Comparison of ENCODE assay signal across 8 mouse cellular contexts in the genomic region with DNA sequence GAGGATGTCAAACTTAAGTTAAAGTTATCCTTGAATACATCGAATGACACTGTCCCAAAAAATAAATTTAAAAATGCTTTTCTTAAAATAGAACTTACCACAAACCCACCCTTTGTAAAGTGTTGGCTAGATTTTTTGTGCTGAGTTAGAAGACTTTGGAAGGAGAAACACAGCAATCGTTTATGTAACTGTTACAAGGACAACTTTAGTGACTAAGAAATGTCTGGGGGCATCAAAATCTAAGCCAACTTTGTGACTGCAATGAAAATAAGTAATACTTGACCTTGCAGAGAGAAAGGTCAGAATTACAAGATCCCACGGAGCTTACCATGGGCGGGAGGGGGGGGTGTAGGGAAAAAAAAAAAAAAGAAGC. TPM values are rescaled to one million over a fixed set of nuclear protein-coding genes. Genes with fewer than 3 reads are reported as not detected.
DNase-seq lines count a peak whose midpoint lies in the region; ATAC-seq and TF ChIP-seq lines count a peak whose summit lies in the region.

No protein-coding gene starts in this region.

- peak overlapping the region; percentile 94 for H3ac ChIP-seq in C2C12 (ENCODE audit: control insufficient read depth, insufficient read length, low read depth)

- peaks cover 15% of the 10 kb centered on the region for H3K4me1 ChIP-seq in heart, embryonic 11.5 days (ENCODE audit: control insufficient read depth, insufficient read depth, low read length)
- peaks cover 25% of the 10 kb centered on the region for H3K4me1 ChIP-seq in forebrain, embryonic 13.5 days
- peaks cover 8 to 21% of the 10 kb centered on the region in 2 experiments for H3K4me1 ChIP-seq in liver, embryonic 14.5 days (replicated peaks; ENCODE audit: control insufficient read depth in 2 of 2, insufficient read depth in 2 of 2, low read length in 1 of 2)

- no peak for TF ChIP-seq CTCF in C2C12 (IDR thresholded peaks at IDR 0.05; ENCODE audit: control insufficient read depth, insufficient read depth, insufficient read length)
- no peak for TF ChIP-seq CTCF in liver, embryonic 14.5 days (IDR thresholded peaks at IDR 0.05; ENCODE audit: low read depth)

- H3K4me3 ChIP-seq in heart, embryonic 11.5 days (ENCODE audit: low read depth, low read length), result peak overlapping the region; percentile 76
- H3K4me3 ChIP-seq in C2C12 (ENCODE audit: insufficient read depth, poor library complexity, severe bottlenecking), result peak overlapping the region; percentile 56
- peak overlapping the region; percentile 62 for H3K4me3 ChIP-seq in forebrain, embryonic 13.5 days
- peak overlapping the region; percentile 69 to 81 for H3K4me3 ChIP-seq in liver, embryonic 14.5 days (ENCODE audit: insufficient read depth in 1 of 2, low read depth in 2 of 2, low read length in 2 of 2)

- no peak for ATAC-seq in heart, embryonic 11.5 days (replicated peaks; ENCODE audit: insufficient number of reproducible peaks, low FRiP score, low TSS enrichment)
- ATAC-seq in forebrain, embryonic 13.5 days, result no peak
- no peak for ATAC-seq in liver, embryonic 14.5 days (ENCODE audit: insufficient read depth)

- peak overlapping the region; percentile 92 for H3K9ac ChIP-seq in heart, embryonic 11.5 days (ENCODE audit: low read depth, low read length)
- peak overlapping the region; percentile 84 for H3K9ac ChIP-seq in forebrain, embryonic 13.5 days
- H3K9ac ChIP-seq in liver, embryonic 14.5 days (replicated peaks), result peak overlapping the region; percentile 94

- peak overlapping the region; percentile 94 for H3K27ac ChIP-seq in heart, embryonic 11.5 days (ENCODE audit: low read depth, low read length)
- H3K27ac ChIP-seq in forebrain, embryonic 13.5 days, result 0 out of 2 replicates have a peak overlapping the region, but pooled peaks have one; percentile 52
- H3K27ac ChIP-seq in liver, embryonic 14.5 days, result no peak overlapping the region; the same call in 1 of the 2 replicates

- no peak for DNase-seq in heart, adult 8-10 months (ENCODE audit: low spot score)
- no peak for DNase-seq in liver, embryonic 14.5 days (ENCODE audit: low read depth in 3 of 3, low spot score in 3 of 3)
- no peak for DNase-seq in right cerebral cortex, postnatal 4 days
- DNase-seq in MN1 (ENCODE audit: low spot score), result no peak
- DNase-seq in thymus, postnatal 10 days (ENCODE audit: low spot score in 2 of 2), result no peak

- no peaks in the 10 kb centered on the region for H3K9me3 ChIP-seq in heart, embryonic 11.5 days (replicated peaks; ENCODE audit: control insufficient read depth, low read length)
- no peaks in the 10 kb centered on the region for H3K9me3 ChIP-seq in forebrain, embryonic 13.5 days (replicated peaks)
- no peaks in the 10 kb centered on the region for H3K9me3 ChIP-seq in liver, embryonic 14.5 days (ENCODE audit: control insufficient read depth, low read length)

- H3K27me3 ChIP-seq in heart, embryonic 11.5 days (ENCODE audit: control insufficient read depth, insufficient read depth, low read length), result no peaks in the 10 kb centered on the region
- no peaks in the 10 kb centered on the region for H3K27me3 ChIP-seq in C2C12 (ENCODE audit: control insufficient read depth, insufficient read depth, insufficient read length)
- H3K27me3 ChIP-seq in forebrain, embryonic 13.5 days, result peaks cover 8% of the 10 kb centered on the region; the same call in 1 of the 2 replicates
- H3K27me3 ChIP-seq in liver, embryonic 14.5 days (ENCODE audit: control insufficient read depth, insufficient read depth, low read length), result no peaks in the 10 kb centered on the region

- H3K79me2 ChIP-seq in C2C12 (ENCODE audit: control insufficient read depth, insufficient read depth), result peaks cover 26% of the 10 kb centered on the region

- WGBS in heart, embryonic 11.5 days (ENCODE audit: insufficient replicate concordance), result 25% methylated on average over 4 of the region's 4 CpGs
- WGBS in forebrain, embryonic 13.5 days, result 31% methylated on average over 4 of the region's 4 CpGs
- 11% methylated on average over 4 of the region's 4 CpGs for WGBS in liver, embryonic 14.5 days (ENCODE audit: insufficient replicate concordance)

- no peak for TF ChIP-seq EP300 in liver, embryonic 14.5 days (IDR thresholded peaks at IDR 0.05; ENCODE audit: low read depth)

- peak overlapping the region; percentile 70 for H3K4me2 ChIP-seq in heart, embryonic 11.5 days
- peak overlapping the region; percentile 74 for H3K4me2 ChIP-seq in forebrain, embryonic 13.5 days
- H3K4me2 ChIP-seq in liver, embryonic 14.5 days (ENCODE audit: low read depth), result peak overlapping the region; percentile 84

- H3K36me3 ChIP-seq in heart, embryonic 11.5 days (ENCODE audit: control insufficient read depth, insufficient read depth, low read length), result no peaks in the 10 kb centered on the region
- no peaks in the 10 kb centered on the region for H3K36me3 ChIP-seq in C2C12 (ENCODE audit: control insufficient read depth, insufficient read depth)
- no peaks in the 10 kb centered on the region for H3K36me3 ChIP-seq in forebrain, embryonic 13.5 days (ENCODE audit: poor library complexity, severe bottlenecking)
- H3K36me3 ChIP-seq in liver, embryonic 14.5 days (replicated peaks; ENCODE audit: control insufficient read depth, insufficient read depth, low read depth), result no peaks in the 10 kb centered on the region

- H3K79me3 ChIP-seq in C2C12 (ENCODE audit: low read depth), result no peaks in the 10 kb centered on the region

TF ChIP-seq in C2C12, 6 proteins besides CTCF, POLR2A, EP300 and RAD21:
- TF ChIP-seq FOSL1 (IDR thresholded peaks at IDR 0.05; ENCODE audit: insufficient read depth, low read length, poor library complexity, severe bottlenecking) (no peak), MAX (IDR thresholded peaks at IDR 0.05) (no peak), MYOD1 (IDR thresholded peaks at IDR 0.05; ENCODE audit: control insufficient read depth, insufficient read length, low read depth) (no peak), CEBPB (IDR thresholded peaks at IDR 0.05; ENCODE audit: low read depth) (no peak), USF1 (IDR thresholded peaks at IDR 0.05; ENCODE audit: low read depth) (no peak), MYOG (IDR thresholded peaks at IDR 0.05; ENCODE audit: control insufficient read depth, extremely low read depth, insufficient read length) (no peak)

RNA-seq across cellular contexts. Expression of a gene that starts 0.8 kb away (rescaled TPM):
- polyA plus RNA-seq in heart, embryonic 11.5 days (2014; fragmentation: Nextera tagmentation; extraction: Ambion mirVana), result 72.5 and 74.4 TPM in 2 replicates
- 100 to 1,000 TPM in 2 of 4 experiments, 10 to 100 TPM in 2; 76.6 to 102 (median 91.8) TPM for total RNA-seq in heart, adult 8-10 months (2022)
- polyA plus RNA-seq in C2C12 (2012; fragmentation: generic; extraction: Trizol), result 22.1 TPM
- polyA plus RNA-seq in forebrain, embryonic 13.5 days (2015; fragmentation: Nextera tagmentation; extraction: Ambion mirVana), result 57.7 and 59.5 TPM in 2 replicates
- polyA plus RNA-seq in liver, embryonic 14.5 days (2012; rRNA removed), result 12.0 and 16.3 TPM in 2 replicates
- polyA plus RNA-seq in liver, embryonic 14.5 days (2014; fragmentation: Nextera tagmentation; extraction: Ambion mirVana), result 41.5 and 44.0 TPM in 2 replicates

RNA-seq across cellular contexts. Expression of a gene that starts 54.2 kb away (rescaled TPM):
- 26.4 and 27.8 TPM in 2 replicates for polyA plus RNA-seq in heart, embryonic 11.5 days (2014; fragmentation: Nextera tagmentation; extraction: Ambion mirVana)
- 1 to 10 TPM; 4.4 to 6.6 (median 5.8) TPM for total RNA-seq in heart, adult 8-10 months (2022)
- polyA plus RNA-seq in C2C12 (2012; fragmentation: generic; extraction: Trizol), result 45.4 TPM
- 37.7 and 38.5 TPM in 2 replicates for polyA plus RNA-seq in forebrain, embryonic 13.5 days (2015; fragmentation: Nextera tagmentation; extraction: Ambion mirVana)
- polyA plus RNA-seq in liver, embryonic 14.5 days (2012; rRNA removed), result 22.3 and 31.4 TPM in 2 replicates
- 52.1 and 54.8 TPM in 2 replicates for polyA plus RNA-seq in liver, embryonic 14.5 days (2014; fragmentation: Nextera tagmentation; extraction: Ambion mirVana)

RNA-seq across cellular contexts. Expression of a gene that starts 56.8 kb away (rescaled TPM):
- 35.6 and 36.7 TPM in 2 replicates for polyA plus RNA-seq in heart, embryonic 11.5 days (2014; fragmentation: Nextera tagmentation; extraction: Ambion mirVana)
- 10 to 100 TPM; 56.7 to 76.4 (median 64.3) TPM for total RNA-seq in heart, adult 8-10 months (2022)
- 6.4 TPM for polyA plus RNA-seq in C2C12 (2012; fragmentation: generic; extraction: Trizol)
- polyA plus RNA-seq in forebrain, embryonic 13.5 days (2015; fragmentation: Nextera tagmentation; extraction: Ambion mirVana), result 47.4 and 50.7 TPM in 2 replicates
- 5.8 and 8.3 TPM in 2 replicates for polyA plus RNA-seq in liver, embryonic 14.5 days (2012; rRNA removed)
- 8.0 and 8.7 TPM in 2 replicates for polyA plus RNA-seq in liver, embryonic 14.5 days (2014; fragmentation: Nextera tagmentation; extraction: Ambion mirVana)
